Mouse (Mus musculus): ENCODE data around the gene Tmem45a2.
"Not testable (repeated sequence)": the region's sequence is repeated elsewhere in the genome, so short reads cannot be mapped to it uniquely, and the experiment has no call there.

Gene Tmem45a2

DNA sequence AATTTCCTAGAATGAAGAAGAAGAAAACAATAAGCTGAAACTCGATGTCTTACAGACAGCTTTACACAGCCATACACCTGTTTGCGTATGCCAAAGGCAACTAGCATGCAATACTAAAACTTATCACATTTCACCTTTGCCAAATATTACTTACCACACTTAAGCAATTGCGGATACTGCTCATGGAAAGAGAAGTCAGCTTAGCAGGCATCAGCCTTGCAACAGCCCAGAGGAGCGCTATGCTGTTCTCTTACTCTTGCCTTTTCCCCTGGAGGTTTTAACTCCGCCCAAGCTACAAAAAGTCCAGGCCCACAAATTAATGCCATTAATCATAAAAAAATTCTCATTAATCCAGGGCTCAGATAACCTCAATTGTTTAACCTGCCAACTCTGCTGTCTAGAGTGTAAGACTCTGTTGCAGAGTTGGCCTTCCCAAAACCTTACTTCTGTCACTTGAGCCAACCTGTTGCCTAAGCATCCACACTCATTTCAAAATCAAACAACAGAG is at the start of gene Tmem45a2:
TSS of gene Tmem45a2 (minus strand) at position 241 of the 508 bp plus-strand sequence.
- no peak for DNase-seq (ENCODE audit: low read depth)

- DNase-seq (ENCODE audit: low read depth): no peak
Observed at GRCm38 (mm10) chr16:57117562-57117961, 46.4 kb upstream of the Tmem45a2 start.

DNA sequence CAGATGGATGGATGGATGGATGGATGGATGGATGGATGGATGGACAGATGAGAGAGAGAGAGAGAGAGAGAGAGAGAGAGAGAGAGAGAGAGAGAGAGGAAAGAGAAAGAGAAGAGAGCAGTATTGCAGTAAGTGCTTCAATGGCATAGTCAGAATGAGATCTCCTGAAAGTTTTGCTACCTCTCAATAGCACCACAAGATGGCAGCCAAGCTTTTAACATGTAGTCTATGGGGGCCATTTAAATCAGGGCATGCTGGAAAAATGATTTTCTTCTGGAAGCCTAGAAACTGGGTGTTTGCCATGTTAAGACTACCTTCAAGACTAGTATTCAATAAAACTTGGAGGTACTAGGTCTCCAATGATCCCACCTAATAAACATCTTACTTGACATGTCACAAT is 44.9 kb upstream of the Tmem45a2 start:
- DNase-seq (ENCODE audit: low read depth): peak; percentile 11

GRCm38 (mm10) chr16:57106185-57106960 is 35.2 kb upstream of the Tmem45a2 start:
- no peak for DNase-seq (ENCODE audit: low read depth)

- DNase-seq (ENCODE audit: low read depth): no peak
Observed at GRCm38 (mm10) chr16:57101174-57101573, 30.0 kb upstream of the Tmem45a2 start.

DNA sequence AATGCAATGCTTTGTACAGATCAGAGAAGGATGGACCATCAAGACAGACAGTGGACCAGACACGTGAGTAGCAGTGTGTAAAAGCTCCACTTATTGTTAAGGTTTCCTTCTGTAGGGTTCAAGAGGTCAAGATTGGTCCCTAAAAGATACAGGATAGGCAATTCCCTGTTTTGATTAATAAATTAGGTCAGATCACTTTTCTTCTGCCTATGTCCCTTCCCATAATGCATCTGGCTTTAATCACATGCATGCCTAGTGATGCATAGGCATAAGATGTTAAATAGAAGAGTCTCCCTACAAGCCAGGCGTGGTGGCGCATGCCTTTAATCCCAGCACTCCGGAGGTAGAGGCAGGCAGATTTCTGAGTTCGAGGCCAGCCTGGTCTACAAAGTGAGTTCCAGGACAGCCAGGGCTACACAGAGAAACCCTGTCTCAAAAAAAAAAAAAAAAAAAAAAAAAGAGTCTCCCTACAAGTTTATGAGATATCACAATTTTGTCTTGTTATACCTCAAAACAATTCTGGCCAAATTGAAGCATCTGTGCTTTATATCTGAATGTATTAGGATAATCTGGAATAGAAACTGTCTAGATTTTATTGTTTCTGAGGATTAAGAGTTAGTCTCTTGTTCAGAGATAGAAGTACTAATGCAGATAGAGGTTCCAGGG is 28.5 kb upstream of the Tmem45a2 start:
- no peak for DNase-seq (ENCODE audit: low read depth)

GRCm38 (mm10) chr16:57098468-57099144 is 27.4 kb upstream of the Tmem45a2 start:
- no peak for DNase-seq (ENCODE audit: low read depth)

DNA sequence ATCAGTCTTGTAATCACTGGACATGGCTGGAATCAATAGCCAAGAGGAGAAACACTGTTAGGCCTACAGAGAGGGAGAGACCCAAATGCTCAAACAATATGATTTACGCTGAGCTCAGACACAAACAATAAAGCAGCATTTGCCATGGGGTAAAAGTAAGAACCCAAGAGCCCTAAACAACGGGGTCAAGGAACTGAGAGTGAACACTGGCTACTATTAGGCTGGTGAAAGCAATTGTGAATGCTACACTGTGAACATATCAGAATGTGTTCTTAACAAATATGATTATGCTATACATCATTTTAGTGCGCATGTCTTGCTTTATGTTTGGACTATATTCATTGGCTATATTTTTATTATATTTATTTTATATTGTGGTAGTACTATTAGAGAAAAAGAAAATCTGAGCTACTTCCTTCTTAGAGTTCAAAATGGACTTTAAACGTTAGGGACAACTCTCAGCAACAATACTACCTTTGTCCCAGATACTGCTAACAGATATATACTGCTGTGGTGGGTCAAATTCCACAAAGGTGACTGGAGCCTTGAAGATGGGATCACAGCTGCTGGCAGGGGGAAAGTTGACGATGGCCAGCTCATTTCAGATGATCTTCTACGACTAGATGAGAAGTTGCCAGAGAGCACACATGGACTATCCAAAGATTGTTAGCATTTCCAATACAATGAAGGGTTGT is 21.9 kb upstream of the Tmem45a2 start:
- no peak for DNase-seq (ENCODE audit: low read depth)

- DNase-seq (ENCODE audit: low read depth): peak; percentile 27
Observed at GRCm38 (mm10) chr16:57092460-57092859, 21.3 kb upstream of the Tmem45a2 start.

- no peak for DNase-seq (ENCODE audit: low read depth)
Observed at GRCm38 (mm10) chr16:57079577-57079976, 8.4 kb upstream of the Tmem45a2 start.

- no peak for DNase-seq (ENCODE audit: low read depth)
Observed at GRCm38 (mm10) chr16:57075986-57076385, 4.8 kb upstream of the Tmem45a2 start.

DNA sequence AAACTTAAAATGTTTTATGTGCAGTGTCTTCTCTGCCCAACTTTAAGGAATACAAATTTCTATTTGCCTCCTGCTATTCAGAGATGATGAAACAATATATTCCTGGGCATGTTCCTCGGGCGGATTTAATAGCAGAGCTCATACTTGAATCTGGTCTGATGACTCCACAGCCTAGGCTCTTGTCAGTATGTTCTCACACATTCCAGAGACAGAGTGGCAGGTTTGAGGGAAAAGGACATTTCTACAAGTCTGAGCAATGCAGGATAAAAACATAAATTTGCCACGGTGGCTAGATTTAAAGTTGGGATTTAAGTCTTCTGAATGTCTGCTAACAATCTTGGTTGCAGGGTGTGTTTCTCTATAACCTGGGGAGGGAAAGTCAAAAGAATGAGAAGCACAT is 9.1 kb downstream of the Tmem45a2 start:
- no peak for DNase-seq (ENCODE audit: low read depth)

- DNase-seq (ENCODE audit: low read depth): no peak
Observed at GRCm38 (mm10) chr16:57056995-57057394, 14.2 kb downstream of the Tmem45a2 start.

GRCm38 (mm10) chr16:57049974-57050373 is 21.2 kb downstream of the Tmem45a2 start:
- DNase-seq (ENCODE audit: low read depth): peak; percentile 32

GRCm38 (mm10) chr16:57038600-57038999 is 32.6 kb downstream of the Tmem45a2 start:
- no peak for DNase-seq (ENCODE audit: low read depth)

DNA sequence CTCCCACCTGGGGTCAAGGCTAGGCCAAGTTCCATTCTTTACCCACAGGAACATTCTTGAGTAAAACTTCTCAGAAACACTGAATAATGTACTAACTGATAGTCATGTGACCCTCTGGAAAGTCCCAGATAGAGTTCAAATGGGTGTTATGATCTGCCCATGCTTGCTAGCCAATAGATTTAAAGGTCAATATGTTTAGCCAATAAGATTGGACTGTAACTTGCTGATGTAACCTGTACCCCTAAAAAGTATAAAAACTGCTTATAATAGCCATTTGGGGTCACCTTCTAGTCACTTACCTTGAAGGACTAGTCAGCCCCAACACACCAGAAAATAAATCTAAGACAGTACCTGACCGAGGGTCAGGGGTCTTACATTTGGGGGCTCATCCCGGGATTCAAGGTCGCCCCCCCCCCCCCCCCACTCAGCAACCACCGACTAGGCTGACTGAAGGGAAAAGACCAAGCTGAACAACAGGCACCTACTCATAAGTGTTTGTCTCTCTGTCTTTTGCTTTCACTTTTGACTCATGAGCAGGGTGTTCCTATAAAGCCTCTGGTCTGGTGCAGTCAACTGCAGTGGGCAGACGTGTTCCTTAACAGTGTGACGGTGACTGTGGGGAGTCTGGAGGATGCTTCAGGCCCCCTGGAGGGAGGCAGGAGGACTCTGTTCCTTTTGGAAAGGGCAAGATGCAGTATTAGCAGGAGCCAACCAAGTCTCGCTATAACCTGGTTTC is 40.9 kb downstream of the Tmem45a2 start:
- DNase-seq (ENCODE audit: low read depth): no peak

GRCm38 (mm10) chr16:56998283-56998682 is 72.9 kb downstream of the Tmem45a2 start:
- DNase-seq (ENCODE audit: low read depth): not testable (repeated sequence)

Data from fibroblast of lung, adult 2 months (primary cell).